Mouse (Mus musculus) ES-E14 (cell line): ENCODE results near the gene Elavl1.

Source experiments
- CHD2 ChIP-seq: IDR thresholded peaks from 2 replicates; pipeline ENCODE4 v1.6.1; 2014; ENCODE audit warnings: mild to moderate bottlenecking, low read depth, low read length, inconsistent platforms
- MAFK ChIP-seq: IDR thresholded peaks from 2 replicates; pipeline ENCODE4 v1.6.1; 2014; ENCODE audit warnings: mild to moderate bottlenecking, low read depth, low read length, inconsistent platforms; ENCODE audit not compliant: insufficient read depth
- ZNF384 ChIP-seq: IDR thresholded peaks from 2 replicates; pipeline ENCODE4 v1.6.1; 2012; ENCODE audit warnings: low read depth, low read length, inconsistent platforms

DNA sequence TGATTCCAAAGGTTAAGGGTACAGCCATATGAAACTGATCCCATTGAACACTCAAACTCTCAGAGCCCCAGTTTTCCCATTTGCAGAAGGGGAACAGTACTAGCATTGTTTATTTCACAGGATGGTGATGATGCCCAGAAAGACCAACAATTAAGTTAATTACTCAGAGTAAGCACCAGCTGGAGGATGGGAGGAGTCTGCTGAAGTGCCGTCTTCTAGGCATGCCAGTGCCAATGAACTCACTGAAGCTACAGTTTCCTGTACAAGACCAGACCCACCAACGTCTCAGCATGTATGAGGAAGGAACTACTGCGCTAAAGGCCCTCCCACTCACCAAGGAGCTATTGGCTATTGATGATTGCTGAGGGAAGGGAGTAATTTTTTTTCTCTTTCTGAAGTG, 34.1 kb upstream of the Elavl1 start:
- TF ChIP-seq CHD2 (no peak), ZNF384 (no peak), MAFK (no peak)
